Mouse (Mus musculus) myocyte (in vitro differentiated cells): ENCODE data around the gene Gsto1.

ENCODE experiments used
- MAX ChIP-seq: IDR thresholded peaks from one replicate; pipeline ENCODE4 v1.6.1; 2011; ENCODE audit warnings: low read depth, mild to moderate bottlenecking, control low read depth
- POLR2A ChIP-seq: IDR thresholded peaks from one replicate; pipeline ENCODE4 v1.6.1; 2011; ENCODE audit warnings: low read depth, mild to moderate bottlenecking, control low read depth, moderate library complexity; ENCODE audit not compliant: insufficient read length
- POLR2AphosphoS2 ChIP-seq: IDR thresholded peaks from one replicate; pipeline ENCODE4 v1.6.1; 2011; ENCODE audit warnings: low read depth, control low read depth; ENCODE audit not compliant: insufficient read length

GRCm38 (mm10) chr19:47853053-47853452, 1.7 kb upstream of the Gsto1 start:
- TF ChIP-seq POLR2A (no peak), MAX (no peak), POLR2AphosphoS2 (no peak)
